Mouse (Mus musculus): Measurements from ENCODE around the gene Pdss2. TPM values are rescaled to one million over a fixed set of nuclear protein-coding genes. Genes with fewer than 3 reads are reported as not detected.
A peak's percentile ranks its signal among the peaks of the same experiment; 100 is the strongest.

Pdss2 gene
- 10 to 100 TPM; 18.5 to 23.3 (median 20.1) TPM for total RNA-seq (2022)

DNA sequence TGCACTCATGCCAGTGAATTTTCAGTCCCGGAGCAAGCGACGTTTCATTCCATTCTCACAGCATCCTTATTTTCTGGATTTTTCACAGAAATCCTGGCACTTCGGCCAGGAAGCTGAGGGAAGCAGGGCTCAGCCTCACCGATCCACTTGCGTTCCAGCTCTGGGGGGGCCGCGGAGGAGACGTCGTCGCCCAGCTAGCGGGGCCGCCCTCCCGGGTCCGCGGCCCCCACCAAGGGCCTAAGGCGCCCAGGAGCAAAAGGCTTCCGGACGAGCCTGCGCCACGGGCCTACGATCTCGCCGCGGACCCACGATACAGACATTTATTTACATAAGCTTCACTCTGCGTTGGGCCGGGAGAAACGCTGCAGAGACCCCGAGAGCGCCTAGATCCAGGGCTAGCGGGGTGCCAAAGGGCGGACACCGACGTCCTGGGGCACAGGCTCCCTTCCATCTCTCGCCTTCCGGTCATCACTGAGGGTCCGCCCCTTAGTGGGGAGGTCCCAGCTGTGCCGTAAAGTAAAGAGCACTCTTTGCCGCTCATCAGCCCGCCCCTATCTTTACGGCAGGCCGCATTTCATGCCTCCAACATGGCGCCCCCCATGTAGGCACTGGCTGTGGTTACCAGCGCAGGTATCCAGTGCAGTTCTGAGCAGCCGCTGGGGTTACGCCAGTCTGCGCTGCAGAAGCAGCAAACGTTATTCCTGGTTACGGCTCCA lies at the start of gene Pdss2:
Gene Pdss2, plus strand, starts transcription at position 577 of the 716 bp plus-strand sequence.
- DNase-seq (ENCODE audit: low spot score in 2 of 2): peak; percentile 93 to 94

DNA sequence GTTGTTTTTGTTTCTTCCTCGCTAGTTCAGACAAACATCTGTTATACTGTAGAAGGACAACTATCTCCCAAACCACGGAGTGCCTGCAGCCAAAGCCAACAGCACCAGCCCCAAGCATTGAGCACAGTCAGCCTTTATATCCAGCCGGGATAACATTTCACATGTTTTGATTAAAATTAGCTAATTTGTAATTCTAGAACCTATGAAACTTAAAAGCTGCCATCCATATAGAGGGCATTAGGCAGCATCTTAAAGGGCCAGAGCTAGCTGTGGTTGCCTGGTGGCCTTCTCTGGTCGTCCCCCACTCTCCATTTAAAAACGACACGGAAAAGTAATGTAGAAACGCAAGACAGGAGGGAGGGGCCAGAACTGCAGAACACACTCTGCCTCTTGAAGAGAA lies 49.2 kb upstream of the Pdss2 start:
- DNase-seq (ENCODE audit: low spot score in 2 of 2): no peak

DNA sequence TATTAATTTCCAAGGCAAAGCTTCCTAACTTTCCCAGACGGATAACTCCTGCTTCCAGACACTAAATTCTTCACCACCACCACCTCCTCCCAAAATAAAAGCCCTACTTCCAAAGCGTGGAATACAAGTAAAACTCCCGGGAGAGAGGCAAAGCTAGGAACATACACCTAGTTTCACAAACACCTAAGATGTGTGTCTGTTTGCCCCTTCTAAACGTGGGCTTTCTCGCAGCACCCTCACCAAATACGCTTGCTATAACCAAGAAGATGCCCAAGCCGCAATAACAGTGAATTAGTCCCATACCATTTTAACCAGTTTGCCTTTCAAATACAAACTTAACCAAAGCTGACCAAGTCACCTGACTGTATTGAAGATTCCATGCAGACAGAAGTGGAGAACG lies 48.7 kb upstream of the Pdss2 start:
- DNase-seq (ENCODE audit: low spot score in 2 of 2): no peak

DNA sequence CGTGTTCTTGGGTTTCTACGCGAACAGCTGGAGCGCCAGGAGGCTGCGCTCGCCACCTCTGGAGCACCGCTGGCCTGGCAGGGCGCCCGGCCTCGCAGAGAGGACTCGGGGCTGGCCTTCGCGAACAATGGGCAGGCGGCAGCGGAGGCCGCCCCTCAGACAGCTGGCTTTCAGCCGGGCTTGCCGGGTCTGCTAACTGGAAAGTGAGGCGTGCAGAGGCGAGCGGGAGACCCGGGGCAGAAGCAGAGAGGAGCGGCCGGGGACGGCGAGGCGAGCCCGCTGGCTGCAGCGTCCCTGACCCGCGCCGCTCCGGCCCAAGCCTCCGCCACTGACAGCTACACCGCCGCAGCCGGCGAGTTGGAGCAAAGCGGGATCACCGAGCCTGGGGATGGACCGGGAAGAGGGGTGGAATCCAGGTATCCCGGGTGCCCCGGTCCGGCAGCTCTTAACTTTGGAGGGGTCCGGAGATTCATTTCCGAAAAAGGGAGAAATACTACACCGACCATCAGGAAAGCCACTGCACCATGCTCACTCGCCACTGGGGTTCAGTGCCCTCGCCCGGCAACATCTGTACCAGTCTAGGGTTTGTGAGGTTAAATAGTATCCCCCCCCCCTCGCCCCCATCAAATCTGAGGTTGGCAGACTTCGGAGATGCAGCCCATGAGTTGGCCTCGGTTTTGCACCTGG lies 48.0 kb upstream of the Pdss2 start:
- DNase-seq (ENCODE audit: low spot score in 2 of 2): peak; percentile 57 to 70

DNA sequence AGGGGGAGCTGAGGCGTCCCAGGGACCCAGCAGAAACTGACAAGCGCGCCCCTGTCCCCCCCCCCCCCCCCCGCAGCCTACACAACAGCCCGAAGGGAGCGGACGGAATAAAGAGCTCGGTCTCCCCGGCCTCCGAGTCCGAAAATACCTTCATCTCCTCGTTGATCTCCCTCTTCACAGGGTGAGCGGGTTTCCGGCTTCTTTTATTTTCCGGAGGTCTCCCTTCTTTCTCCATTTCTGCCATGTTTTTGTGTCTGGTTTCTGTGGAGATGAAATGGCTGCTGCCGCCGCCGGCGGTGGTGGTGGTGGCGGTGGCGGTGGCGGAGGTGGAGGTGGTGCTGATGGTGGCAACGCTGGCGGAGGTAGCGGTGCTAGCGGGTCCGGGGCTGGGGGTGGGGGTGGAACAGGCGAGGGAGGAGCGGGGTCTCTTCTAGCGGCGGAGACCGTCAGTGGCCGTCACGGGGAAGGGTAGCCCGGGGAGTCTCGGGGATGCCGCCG lies 47.4 kb upstream of the Pdss2 start:
- no peak for DNase-seq (ENCODE audit: low spot score in 2 of 2)

DNA sequence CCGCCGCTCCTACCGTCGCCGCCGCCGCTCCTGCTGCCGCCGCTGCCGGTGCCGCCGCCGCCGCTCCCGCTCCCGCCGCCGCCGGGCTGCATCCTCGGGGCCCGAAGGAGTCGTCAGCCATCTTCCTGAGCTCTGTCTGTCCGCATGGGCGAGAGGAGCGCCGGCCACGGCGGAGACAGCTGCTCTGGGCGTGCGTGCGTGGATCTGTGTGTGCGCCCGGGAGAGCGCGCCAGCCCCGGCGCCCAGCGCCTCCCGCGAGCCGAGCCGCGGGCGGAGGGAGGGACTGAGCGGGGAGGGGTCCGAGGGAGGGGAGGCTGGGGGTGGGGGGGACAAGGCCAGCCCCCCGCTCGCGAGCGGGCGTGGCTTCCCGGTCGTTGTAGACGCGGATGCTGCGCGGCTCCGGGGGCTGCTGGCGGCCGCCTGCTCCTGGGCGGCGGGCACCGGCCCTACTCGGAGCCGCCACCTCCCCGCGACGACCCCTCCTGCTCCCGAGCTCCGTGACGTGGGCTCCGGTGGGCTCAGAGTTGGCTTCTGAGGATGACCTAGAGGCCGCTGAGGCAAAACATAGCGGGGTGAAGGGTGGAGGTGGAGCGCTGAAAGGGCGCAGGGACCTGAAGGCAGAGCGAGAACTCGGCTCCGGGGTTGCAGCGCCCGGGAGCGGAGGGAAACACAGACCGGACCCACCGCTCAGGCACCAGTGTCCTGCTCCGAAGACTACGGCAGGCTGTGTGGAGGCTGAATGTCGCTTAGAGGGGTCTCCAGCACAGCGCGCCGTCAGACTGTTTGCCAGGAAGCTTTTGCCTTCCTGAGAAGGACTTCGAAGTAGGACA lies 46.7 kb upstream of the Pdss2 start, which contains the start of the genes Sobp and 9030612E09Rik:
Gene Sobp, minus strand, starts transcription at position 205 of the 830 bp plus-strand sequence.
Gene 9030612E09Rik, plus strand, starts transcription at position 379 of the 830 bp plus-strand sequence.
- peak; percentile 59 to 73 for DNase-seq (ENCODE audit: low spot score in 2 of 2)

DNA sequence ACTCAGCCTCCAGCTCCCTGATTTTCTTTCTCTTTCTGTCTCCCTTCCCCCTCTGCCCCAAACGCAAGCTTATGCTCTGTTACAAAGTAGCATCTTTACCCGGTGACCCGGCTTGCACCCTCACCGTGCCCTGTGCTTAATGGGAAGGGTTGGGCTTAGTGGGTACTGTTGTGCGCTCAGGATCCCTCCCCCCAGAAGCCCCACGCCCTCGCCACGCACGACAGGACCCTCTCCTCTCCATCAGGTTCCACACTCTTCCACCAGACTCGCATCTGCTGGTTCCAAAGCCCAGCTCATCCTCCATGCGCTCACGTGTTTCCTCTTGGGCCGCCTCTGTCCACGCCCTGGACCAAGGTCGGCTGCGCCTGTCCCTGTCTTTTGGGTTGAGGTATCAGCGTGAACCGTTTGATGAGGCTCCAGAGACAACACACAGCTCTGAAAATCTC lies 46.1 kb upstream of the Pdss2 start:
- no peak for DNase-seq (ENCODE audit: low spot score in 2 of 2)

DNA sequence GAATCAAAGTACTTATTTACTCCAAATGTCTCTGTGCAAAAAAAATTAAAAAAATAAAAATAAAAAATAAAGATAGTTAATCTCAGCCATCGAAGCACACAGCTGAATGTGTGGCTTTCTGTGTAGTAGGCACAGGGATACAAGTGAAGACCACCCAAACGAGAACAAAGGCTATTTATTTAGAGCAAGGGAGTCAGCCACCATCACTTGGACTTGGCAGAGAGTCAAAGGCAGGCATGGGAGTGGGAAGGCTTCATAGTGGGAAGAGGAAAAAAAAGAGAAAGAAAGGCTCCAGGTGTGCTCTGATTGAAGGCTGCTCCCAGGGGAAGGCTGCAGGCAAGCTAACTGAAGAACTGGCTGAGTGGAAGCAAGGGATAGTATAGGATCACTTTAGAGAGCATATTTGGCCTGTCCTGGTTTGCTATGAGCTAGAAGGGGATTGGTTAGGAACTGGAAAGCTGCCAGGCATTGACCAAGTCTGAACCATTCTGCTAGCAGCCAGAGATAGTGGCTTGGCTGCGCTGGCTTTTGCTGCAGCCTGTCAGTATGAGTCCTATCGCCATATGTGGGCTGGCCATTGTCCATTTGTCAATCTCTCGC lies 40.9 kb upstream of the Pdss2 start:
- DNase-seq (ENCODE audit: low spot score in 2 of 2): no peak

DNA sequence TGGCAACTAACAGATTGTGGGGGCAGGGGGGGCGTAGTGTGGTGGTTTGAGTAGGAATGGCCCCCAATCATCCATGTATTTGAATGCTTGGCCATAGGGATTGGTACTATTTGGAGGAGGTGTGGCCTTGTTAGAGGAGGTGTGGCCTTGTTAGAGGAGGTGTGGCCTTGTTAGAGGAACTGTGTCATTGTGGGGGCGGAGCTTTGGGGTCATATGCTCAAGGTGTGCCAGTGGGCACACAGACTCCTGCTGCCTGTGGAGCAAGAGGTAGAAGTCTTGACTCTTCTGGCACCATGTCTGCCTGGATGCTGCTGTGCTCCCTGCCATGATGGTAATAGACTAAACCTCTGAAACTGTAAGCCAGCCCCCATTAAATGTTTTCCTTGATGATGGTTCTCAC lies 21.1 kb upstream of the Pdss2 start:
- no peak for DNase-seq (ENCODE audit: low spot score in 2 of 2)

DNA sequence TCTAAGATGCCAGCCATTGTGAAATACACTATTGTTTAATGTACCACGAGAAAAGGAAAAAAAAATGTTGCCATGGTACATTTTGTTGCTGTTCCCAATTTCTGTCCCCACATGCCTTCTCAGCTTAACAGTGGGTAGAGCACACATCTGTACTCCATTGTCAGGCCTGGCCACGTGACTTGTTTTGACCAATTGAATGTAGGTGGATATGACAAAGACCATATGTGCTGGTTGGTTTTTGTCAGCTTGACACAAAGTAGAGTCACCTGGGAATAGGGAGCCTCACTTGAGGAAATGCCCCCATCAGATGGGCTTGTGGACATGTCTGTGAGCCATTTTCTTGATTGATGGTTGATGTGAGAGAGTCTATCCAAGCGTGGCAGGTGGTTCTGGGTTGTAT lies 17.4 kb upstream of the Pdss2 start:
- DNase-seq (ENCODE audit: low spot score in 2 of 2): no peak

DNA sequence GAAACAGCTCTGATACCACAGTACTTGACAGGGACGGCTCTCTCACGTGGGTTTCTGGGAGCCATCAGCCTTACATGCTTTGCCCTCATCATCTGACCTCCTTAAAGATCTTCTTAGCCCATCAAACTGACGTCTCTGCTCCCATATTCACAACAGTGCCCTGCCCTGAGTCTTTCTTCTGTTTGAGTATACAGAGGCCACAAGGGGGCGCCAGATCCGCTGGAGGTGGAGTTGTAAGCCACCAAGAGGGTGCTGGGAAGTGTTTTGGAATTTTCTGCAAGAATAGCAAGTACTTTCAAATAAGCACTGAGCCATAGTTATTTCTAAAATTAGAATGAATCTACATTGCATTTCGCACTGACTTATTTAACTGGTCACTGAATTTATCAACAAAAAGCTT lies 9.4 kb upstream of the Pdss2 start:
- DNase-seq (ENCODE audit: low spot score in 2 of 2): no peak

DNA sequence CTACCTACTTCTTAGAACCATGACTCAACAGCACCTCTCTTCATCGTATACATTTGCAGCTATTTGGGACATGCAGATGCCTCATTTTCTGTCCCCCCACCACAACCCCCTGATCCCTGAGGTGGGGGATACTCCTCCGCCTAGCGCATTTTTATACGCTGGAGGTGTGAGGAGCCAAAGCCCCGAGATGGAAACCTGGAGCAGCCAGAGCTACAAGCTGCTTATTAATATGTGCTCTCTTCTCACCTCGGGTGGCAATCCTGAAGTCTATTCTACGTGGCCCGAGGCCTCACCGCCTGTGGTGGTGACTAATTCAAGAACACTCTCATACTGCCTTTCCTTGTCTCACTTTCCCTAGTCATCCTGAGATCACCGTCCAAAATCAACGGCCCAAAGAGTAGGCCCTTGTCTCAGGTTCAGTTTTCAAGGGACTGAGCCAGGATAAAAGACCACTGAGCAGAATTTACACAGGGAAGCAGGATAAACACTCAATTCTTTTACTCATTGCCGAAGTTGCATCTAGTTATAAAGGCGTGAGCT lies 3.9 kb upstream of the Pdss2 start:
- DNase-seq (ENCODE audit: low spot score in 2 of 2): no peak

DNA sequence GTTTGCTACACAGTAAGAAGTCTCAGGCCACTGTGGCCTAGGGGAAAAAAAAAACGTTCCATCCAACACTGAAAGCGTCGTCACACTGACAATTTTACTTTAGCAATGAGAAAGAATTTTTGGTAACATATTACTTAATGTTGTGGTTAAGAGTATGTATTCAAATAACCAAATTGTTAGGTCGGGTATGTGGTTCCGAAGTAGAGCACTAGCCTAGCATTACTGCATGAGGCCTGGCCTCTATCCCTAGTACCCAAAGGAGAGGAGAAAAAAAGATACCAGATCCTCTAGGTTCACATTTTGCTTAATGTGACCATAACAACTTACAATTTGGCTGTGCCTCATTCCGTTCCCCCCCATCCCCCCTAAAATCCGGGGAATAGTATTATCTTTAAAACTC lies 807 bp upstream of the Pdss2 start:
- no peak for DNase-seq (ENCODE audit: low spot score in 2 of 2)

DNA sequence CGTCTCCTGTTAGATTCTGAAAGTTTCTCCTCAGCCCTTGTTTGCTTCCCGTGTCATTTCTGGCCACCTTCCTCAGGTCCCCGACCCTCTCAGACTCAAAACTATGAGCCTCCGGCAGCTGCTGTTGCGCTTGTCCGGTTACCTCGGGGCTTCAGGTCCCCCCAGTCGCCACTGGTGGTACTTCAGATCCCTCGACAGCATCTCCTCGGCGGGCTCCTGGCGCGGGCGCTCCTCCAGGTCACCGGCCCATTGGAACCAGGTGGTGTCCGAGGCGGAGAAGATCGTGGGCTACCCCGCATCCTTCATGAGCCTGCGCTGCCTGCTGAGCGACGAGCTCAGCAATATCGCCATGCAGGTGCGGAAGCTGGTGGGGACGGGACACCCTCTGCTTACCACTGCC lies 373 bp downstream of the Pdss2 start:
- DNase-seq (ENCODE audit: low spot score in 2 of 2): peak in 1 of 2 experiments; percentile 18

DNA sequence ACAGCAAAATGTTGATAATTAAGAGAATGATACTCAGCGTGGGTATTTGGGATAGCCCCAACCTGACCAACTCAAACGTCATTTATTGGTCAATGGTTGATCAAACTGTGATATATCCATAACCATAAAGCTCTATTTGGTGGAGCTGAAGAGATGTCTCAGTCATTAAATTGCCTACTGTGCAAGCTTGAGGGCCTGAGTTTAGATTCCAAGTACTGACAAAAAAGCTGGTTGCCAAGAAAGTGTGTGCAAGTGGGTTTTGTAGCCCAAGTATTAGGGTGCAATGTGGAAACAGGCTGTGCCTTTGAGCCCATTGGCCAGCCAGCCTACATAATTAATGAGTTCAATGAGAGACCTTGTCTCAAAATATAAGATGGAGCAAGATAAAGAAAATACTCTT lies 2.1 kb downstream of the Pdss2 start:
- no peak for DNase-seq (ENCODE audit: low spot score in 2 of 2)

DNA sequence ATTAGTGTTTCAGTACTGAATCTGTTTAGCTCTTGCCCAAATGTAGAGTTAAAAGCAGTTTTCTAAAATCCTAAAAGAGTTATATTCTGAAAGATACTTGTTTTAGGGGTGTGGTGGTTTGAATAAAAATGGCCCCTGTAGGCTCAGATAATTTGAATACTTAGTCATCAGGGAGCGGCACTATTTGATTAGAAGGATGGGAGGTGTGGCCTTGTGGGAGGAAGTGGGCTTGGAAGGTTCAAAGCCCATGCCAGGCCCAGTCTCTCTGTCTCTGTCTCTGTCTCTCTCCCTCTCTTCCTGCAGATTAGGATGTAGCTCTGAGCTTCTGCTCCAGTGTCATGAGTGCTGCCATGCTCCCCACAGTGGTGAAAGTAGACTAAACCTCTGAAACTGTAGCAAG lies 5.1 kb downstream of the Pdss2 start:
- no peak for DNase-seq (ENCODE audit: low spot score in 2 of 2)

DNA sequence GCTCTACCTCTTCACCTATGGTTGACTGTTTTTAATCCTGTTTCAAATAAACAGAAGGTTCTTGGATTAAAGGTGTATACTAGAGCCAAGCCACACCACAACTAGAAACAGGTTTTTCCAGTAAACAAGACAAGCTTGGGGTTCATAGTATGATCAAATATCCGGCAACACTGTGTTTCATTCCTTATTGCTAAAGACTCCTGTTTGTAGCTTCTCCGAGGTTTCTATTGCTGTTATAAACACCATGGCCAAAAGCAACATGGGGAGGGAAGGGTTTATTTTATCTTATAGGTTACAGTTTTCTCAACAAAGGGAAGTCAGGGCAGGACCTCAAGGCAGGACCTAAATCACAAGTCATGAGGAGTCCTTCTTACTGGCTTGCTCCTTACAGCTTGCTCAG lies 8.0 kb downstream of the Pdss2 start:
- no peak for DNase-seq (ENCODE audit: low spot score in 2 of 2)

DNA sequence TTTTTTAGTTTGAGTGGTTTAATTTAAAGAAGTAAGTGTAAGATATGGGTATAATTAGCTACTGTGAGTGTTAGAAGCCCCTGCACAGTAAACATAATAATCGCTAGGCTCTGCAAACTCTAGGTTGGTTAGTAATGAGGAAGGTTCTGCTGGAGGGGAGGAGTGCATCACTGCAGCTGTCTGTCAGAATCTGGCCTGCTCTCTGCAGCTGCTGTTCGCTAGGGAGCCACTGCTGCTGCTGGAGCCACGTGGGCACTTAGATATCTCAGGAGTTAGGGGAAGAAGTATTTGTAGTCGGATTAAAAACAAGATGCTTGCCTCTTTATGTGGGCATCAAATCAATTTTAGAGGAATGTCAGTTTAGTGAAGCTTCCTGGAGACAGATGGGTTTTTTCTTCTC lies 13.2 kb downstream of the Pdss2 start:
- no peak for DNase-seq (ENCODE audit: low spot score in 2 of 2)

DNA sequence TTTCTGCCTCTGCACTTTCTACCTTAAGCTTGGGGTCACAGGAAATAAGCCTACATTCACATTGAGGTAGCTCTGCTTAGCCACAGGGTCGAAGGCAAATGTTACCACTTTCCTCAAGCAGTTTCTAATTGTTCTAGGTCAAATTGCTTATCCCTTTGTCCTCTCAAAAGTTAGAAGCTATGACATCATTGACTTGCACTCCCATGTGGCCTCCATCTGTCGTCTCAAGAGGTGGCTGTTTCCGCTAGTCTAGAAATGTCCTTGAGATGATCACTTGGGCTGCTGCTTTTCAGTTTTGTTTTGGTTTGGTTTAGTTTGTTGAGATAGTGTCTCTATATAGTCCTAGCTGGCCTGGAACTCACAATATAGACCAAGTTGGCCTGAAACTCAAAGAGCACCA lies 13.7 kb downstream of the Pdss2 start:
- DNase-seq (ENCODE audit: low spot score in 2 of 2): no peak

DNA sequence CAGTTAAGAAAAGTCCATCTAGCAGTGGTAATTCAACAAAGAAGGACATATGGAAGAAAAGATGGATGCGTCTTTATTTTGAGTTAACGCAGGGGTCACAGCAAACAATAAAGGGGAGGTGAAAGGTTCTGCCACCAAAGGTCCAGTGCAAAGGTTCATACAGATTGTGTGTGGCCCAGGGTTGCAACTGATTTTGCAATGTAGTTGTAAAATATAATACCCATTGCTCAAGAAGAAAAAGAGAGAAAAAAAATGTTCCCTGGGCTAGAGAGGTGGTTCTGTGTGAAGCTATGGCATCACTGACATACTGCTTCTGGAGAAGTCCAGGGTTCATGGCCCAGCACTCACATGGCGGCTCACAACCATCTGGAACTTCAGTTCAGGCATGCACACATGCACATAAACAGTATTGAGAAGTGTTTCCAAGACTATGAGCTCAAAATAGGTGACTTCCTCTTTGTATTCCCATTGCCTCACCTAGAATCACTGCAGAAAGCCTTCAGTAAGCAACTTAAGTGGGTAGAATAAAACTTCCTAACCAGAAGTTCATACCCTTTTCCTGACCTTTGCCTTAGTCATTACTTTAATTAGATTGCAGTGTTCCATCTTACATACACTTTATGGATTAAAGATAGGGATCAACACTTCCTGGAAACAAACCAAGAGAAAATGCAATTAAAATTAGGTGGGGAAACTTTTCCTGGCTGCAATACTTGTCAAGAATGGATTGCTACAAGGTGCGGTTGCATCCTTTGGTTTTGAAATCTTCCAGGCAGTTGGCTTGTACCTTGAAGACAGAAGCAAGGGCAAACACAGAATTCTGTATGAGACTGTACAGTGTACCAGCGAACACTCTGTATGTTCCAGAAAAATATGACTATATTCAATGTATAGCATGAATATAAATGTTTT lies 14.7 kb downstream of the Pdss2 start:
- DNase-seq (ENCODE audit: low spot score in 2 of 2): no peak

Measured in gastrocnemius, adult 8-10 months (tissue).